ENCODE assay signal across 17 mouse cellular contexts in genomic region chr12:81977346-81977745, GRCm38 (mm10).
A peak's percentile ranks its signal among the peaks of the same experiment; 100 is the strongest.
DNase-seq lines count a peak whose midpoint lies in the region; ATAC-seq and TF ChIP-seq lines count a peak whose summit lies in the region.
"Had no signal": no experiment of that assay in that cellular context is flagged by ENCODE, and none has a peak within 500 bp of the region (broad histone marks: within the 10 kb centered on the region; RNA-seq: fewer than 3 reads in every experiment).

No protein-coding gene starts in this region.

- intact Hi-C loops in left cerebral cortex, postnatal 4 days (cut with DNase I), result loop anchor here (5.0 kb wide), 1 partner anchor 1545 kb away; the partner anchor contains the start of gene Dcaf4

- TF ChIP-seq CTCF in intestine, postnatal 0 days (IDR thresholded peaks at IDR 0.05; ENCODE audit: low read depth), result peak; percentile 47
- TF ChIP-seq CTCF in lung, postnatal 0 days (IDR thresholded peaks at IDR 0.05), result peak; percentile 49
- peak; percentile 34 for TF ChIP-seq CTCF in ES-Bruce4 (IDR thresholded peaks at IDR 0.05; ENCODE audit: low read depth, low read length)

- no peaks in the 10 kb centered on the region for H3K4me1 ChIP-seq in intestine, postnatal 0 days (replicated peaks; ENCODE audit: control insufficient read depth, insufficient read depth, low read length)
- H3K4me1 ChIP-seq in intestine, embryonic 15.5 days (replicated peaks), result no peaks in the 10 kb centered on the region
- no peaks in the 10 kb centered on the region for H3K4me1 ChIP-seq in lung, postnatal 0 days (ENCODE audit: insufficient read depth, low read depth, low read length)
- no peaks in the 10 kb centered on the region for H3K4me1 ChIP-seq in ES-Bruce4 (ENCODE audit: control insufficient read depth, insufficient read depth, low read length)
- H3K4me1 ChIP-seq in embryonic facial prominence, embryonic 10.5 days, result no peaks in the 10 kb centered on the region
- H3K4me1 ChIP-seq: forebrain, embryonic 12.5 days; liver, embryonic 13.5 days; stomach, embryonic 15.5 days had no signal

- H3K9ac ChIP-seq in intestine, postnatal 0 days (ENCODE audit: low read depth, low read length), result no peak overlapping the region
- no peak overlapping the region for H3K9ac ChIP-seq in intestine, embryonic 15.5 days
- H3K9ac ChIP-seq in lung, postnatal 0 days (replicated peaks; ENCODE audit: low read depth), result no peak overlapping the region
- no peak overlapping the region for H3K9ac ChIP-seq in ES-Bruce4 (ENCODE audit: low read depth, poor library complexity, severe bottlenecking)
- H3K9ac ChIP-seq: forebrain, embryonic 12.5 days; liver, embryonic 13.5 days; stomach, embryonic 15.5 days had no signal

- H3K36me3 ChIP-seq in intestine, postnatal 0 days (ENCODE audit: control insufficient read depth, insufficient read depth), result peaks cover 86% of the 10 kb centered on the region
- peaks cover 23% of the 10 kb centered on the region; the same call in 1 of the 2 replicates for H3K36me3 ChIP-seq in intestine, embryonic 15.5 days
- H3K36me3 ChIP-seq in lung, postnatal 0 days (ENCODE audit: insufficient read depth, low read length), result peaks cover 23% of the 10 kb centered on the region
- peaks cover 3% of the 10 kb centered on the region; the same call in 1 of the 2 replicates for H3K36me3 ChIP-seq in ES-Bruce4 (ENCODE audit: control insufficient read depth, insufficient read depth, low read length, poor library complexity, severe bottlenecking)
- H3K36me3 ChIP-seq in embryonic facial prominence, embryonic 10.5 days (replicated peaks), result peaks cover 95% of the 10 kb centered on the region

- no peak for TF ChIP-seq EP300 in lung, postnatal 0 days (IDR thresholded peaks at IDR 0.05)
- no peak for TF ChIP-seq EP300 in ES-Bruce4 (IDR thresholded peaks at IDR 0.05; ENCODE audit: insufficient read depth, low read depth, low read length)

- H3K4me3 ChIP-seq in intestine, postnatal 0 days (ENCODE audit: low read depth, low read length), result no peak overlapping the region
- H3K4me3 ChIP-seq in intestine, embryonic 15.5 days (replicated peaks), result no peak overlapping the region
- no peak overlapping the region for H3K4me3 ChIP-seq in lung, postnatal 0 days (ENCODE audit: low read depth, low read length)
- H3K4me3 ChIP-seq in ES-Bruce4 (ENCODE audit: low read depth, low read length), result no peak overlapping the region
- H3K4me3 ChIP-seq in embryonic facial prominence, embryonic 10.5 days, result no peak overlapping the region
- H3K4me3 ChIP-seq: forebrain, embryonic 12.5 days; liver, embryonic 13.5 days; stomach, embryonic 15.5 days had no signal

- 82% methylated on average over 4 of the region's 4 CpGs for WGBS in intestine, postnatal 0 days
- WGBS in intestine, embryonic 15.5 days, result 77% methylated on average over 4 of the region's 4 CpGs
- 68% methylated on average over 4 of the region's 4 CpGs for WGBS in lung, postnatal 0 days
- 78% methylated on average over 4 of the region's 4 CpGs for WGBS in embryonic facial prominence, embryonic 10.5 days

- no peaks in the 10 kb centered on the region for H3K27me3 ChIP-seq in intestine, postnatal 0 days (replicated peaks; ENCODE audit: control insufficient read depth, insufficient read depth, low read length)
- no peaks in the 10 kb centered on the region for H3K27me3 ChIP-seq in intestine, embryonic 15.5 days (replicated peaks)
- H3K27me3 ChIP-seq in lung, postnatal 0 days (replicated peaks; ENCODE audit: insufficient read depth, low read length), result no peaks in the 10 kb centered on the region
- no peaks in the 10 kb centered on the region for H3K27me3 ChIP-seq in ES-Bruce4 (ENCODE audit: control insufficient read depth, insufficient read depth, low read length, poor library complexity, severe bottlenecking)
- H3K27me3 ChIP-seq in embryonic facial prominence, embryonic 10.5 days (replicated peaks; ENCODE audit: low read depth, poor library complexity, severe bottlenecking), result no peaks in the 10 kb centered on the region
- H3K27me3 ChIP-seq: forebrain, embryonic 12.5 days; liver, embryonic 13.5 days; stomach, embryonic 15.5 days had no signal

- H3K9me3 ChIP-seq in intestine, postnatal 0 days (ENCODE audit: control insufficient read depth), result no peaks in the 10 kb centered on the region
- H3K9me3 ChIP-seq in intestine, embryonic 15.5 days, result no peaks in the 10 kb centered on the region
- H3K9me3 ChIP-seq in lung, postnatal 0 days (ENCODE audit: low read length), result no peaks in the 10 kb centered on the region
- H3K9me3 ChIP-seq in ES-Bruce4 (replicated peaks; ENCODE audit: control insufficient read depth, insufficient read depth, low read length, poor library complexity, severe bottlenecking), result no peaks in the 10 kb centered on the region
- no peaks in the 10 kb centered on the region for H3K9me3 ChIP-seq in embryonic facial prominence, embryonic 10.5 days
- H3K9me3 ChIP-seq: forebrain, embryonic 12.5 days; liver, embryonic 13.5 days; stomach, embryonic 15.5 days had no signal

- ATAC-seq in intestine, postnatal 0 days, result no peak
- no peak for ATAC-seq in intestine, embryonic 15.5 days
- no peak; the same call in 1 of the 2 replicates for ATAC-seq in lung, postnatal 0 days

- DNase-seq in lung, postnatal 0 days (ENCODE audit: low spot score), result peak; percentile 23
- DNase-seq in lung, adult 18-20 months, result no peak
- peak; percentile 34 for DNase-seq in brain, adult 2 months (ENCODE audit: low read depth, low spot score)
- DNase-seq in left cerebral cortex, postnatal 4 days, result no peak
- DNase-seq in embryonic facial prominence, embryonic 10.5 days (ENCODE audit: low spot score), result no peak
- DNase-seq: adrenal gland, postnatal 10 days; cerebellum, postnatal 25 days; gastrocnemius, postnatal 14 days; kidney, adult 18-20 months; liver, embryonic 13.5 days; thymus, postnatal 14 days had no signal

- TF ChIP-seq POLR2A in ES-Bruce4 (IDR thresholded peaks at IDR 0.05; ENCODE audit: insufficient read depth, low read length), result no peak

- H3K27ac ChIP-seq in intestine, postnatal 0 days (ENCODE audit: low read depth, low read length), result no peak overlapping the region
- no peak overlapping the region for H3K27ac ChIP-seq in intestine, embryonic 15.5 days
- H3K27ac ChIP-seq in lung, postnatal 0 days (ENCODE audit: low read length), result no peak overlapping the region
- H3K27ac ChIP-seq in ES-Bruce4 (ENCODE audit: insufficient read depth, low read length), result no peak overlapping the region
- H3K27ac ChIP-seq in embryonic facial prominence, embryonic 10.5 days (replicated peaks), result no peak overlapping the region
- H3K27ac ChIP-seq: forebrain, embryonic 12.5 days; liver, embryonic 13.5 days; stomach, embryonic 15.5 days had no signal

- no peak overlapping the region for H3K4me2 ChIP-seq in intestine, postnatal 0 days (replicated peaks; ENCODE audit: low read depth)
- H3K4me2 ChIP-seq in intestine, embryonic 15.5 days (replicated peaks), result no peak overlapping the region
- no peak overlapping the region for H3K4me2 ChIP-seq in lung, postnatal 0 days (replicated peaks; ENCODE audit: low read depth, low read length)
- H3K4me2 ChIP-seq: forebrain, embryonic 12.5 days; heart, embryonic 11.5 days; liver, embryonic 13.5 days; stomach, embryonic 15.5 days had no signal

Comparison
In these comparisons a context has a peak if more than half of its experiments do, and no peak if none do; other contexts are left out.
1. DNase-seq: peak in lung, postnatal 0 days (single experiment) and brain, adult 2 months (single experiment); none in lung, adult 18-20 months (0 of 2), left cerebral cortex, postnatal 4 days (single experiment) and embryonic facial prominence, embryonic 10.5 days (single experiment).
2. Peak in every context shown above with its lines, with median percentiles within 50 percentile points of each other: CTCF ChIP-seq.